Mouse (Mus musculus) heart, postnatal 0 days (tissue): ENCODE results near the gene Gabbr2.
A peak's percentile ranks its signal among the peaks of the same experiment; 100 is the strongest.

Source experiments
- CTCF ChIP-seq: IDR thresholded peaks from 2 replicates; pipeline ENCODE4 v1.5.1; 2016; ENCODE audit warnings: antibody characterized with exemption, control low read depth, low read depth
- EP300 ChIP-seq: IDR thresholded peaks from 2 replicates; pipeline ENCODE4 v1.6.1; 2016; ENCODE audit warnings: antibody characterized with exemption, low read depth

DNA sequence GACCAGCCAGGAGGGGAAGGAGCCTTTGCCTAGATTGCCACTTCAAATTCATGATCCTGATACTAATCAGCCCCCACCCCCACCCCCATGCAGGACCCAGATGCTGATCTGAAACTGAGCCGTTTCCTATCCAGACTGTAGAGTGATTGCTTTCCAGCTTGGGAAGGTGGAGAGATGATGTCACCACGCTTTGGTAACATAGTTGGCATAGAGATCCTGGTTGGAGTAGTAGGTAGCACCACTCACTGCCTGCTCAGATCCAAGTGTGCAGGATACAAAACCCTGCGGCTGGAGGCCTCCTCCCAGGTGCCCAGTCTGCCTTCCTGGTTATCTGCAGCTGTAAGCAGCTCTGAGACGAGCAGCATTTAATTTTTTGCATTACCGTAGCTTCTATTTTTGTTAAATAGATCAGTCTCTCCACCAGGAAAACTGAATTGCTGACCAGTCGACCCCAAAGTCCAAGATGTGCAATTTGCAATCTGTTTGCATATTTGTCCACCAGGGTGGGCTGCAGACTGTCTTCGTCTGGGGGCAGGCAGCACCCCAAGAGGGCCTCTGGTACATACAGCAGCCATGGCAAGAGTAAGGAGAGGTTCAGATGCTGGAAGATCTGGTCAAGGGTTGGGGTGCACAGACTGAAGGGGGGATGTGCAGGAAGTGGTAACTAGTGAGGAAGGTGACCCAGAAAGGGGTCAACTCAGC is 233.2 kb downstream of the Gabbr2 start:
- TF ChIP-seq CTCF = 0 out of 2 replicates have a peak, but pooled peaks have one; percentile 10
- no peak for TF ChIP-seq EP300
